Mouse (Mus musculus) cerebellum, postnatal 36 days (tissue): Measurements from ENCODE around the gene Ncapg.
"Not testable (repeated sequence)": the region's sequence is repeated elsewhere in the genome, so short reads cannot be mapped to it uniquely, and the experiment has no call there.

Experiments used
- DNase-seq, 2 experiments: peaks; one replicate each; pipeline ENCODE4 v3.0.0; 2021 to 2022; ENCODE audit warnings: mixed read lengths in 2 of 2

Ncapg gene

DNA sequence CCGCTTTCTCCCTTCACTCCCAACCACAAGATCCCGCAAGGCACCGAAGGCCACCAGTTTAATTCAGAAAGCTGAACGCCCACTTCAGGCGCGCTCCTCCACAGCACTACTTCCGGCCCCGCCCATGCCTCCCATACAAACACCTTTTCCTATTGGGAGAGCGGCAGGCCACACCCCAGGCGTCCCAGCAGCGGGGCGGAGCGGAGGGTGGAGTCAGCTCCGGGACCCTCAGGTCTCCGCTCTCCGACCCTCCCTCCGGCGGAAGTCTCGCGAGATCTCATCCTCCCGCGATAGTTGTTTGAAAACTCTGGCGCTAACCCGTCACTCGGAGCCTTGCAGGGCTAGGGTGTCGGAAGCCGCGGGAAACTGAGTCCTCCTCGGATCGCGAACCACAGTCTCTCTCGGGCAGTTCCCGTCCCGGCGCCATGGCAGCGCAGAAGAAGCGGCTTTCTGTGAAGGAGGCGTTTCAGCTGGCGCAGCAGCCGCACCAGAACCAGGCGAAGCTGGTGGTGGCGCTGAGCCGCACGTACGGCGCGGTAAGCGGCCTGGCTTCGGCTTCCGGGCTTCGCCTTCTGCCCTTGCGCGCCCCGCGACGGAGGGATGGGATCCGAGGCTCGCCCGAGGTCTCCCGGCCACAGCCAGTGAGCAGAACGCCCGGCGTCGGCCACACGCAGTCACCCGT, at the start of gene Ncapg:
Ncapg (plus strand) TSS at position 322 of the 682 bp plus-strand sequence.
- peak; percentile 99 for DNase-seq

DNA sequence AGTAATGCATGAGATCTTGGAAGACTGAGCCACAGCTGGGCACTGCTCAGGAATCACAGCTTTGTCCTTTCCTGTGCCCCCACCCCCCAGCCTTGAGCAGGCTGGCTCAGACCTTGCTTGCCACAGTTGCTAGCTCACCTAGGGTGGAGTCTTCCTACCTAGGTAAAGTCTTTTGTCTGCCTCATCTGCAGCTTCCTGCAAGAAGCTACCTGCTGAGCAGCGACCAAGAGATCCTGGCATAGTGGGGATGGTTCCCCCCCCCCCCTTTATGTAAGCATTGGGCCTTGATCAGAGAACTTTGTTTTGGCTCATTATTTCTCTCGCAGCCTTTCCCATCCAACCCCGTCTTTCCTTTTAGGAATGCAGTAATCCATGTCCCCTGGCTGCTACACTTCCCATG, 48.2 kb upstream of the Ncapg start:
- no peak for DNase-seq

DNA sequence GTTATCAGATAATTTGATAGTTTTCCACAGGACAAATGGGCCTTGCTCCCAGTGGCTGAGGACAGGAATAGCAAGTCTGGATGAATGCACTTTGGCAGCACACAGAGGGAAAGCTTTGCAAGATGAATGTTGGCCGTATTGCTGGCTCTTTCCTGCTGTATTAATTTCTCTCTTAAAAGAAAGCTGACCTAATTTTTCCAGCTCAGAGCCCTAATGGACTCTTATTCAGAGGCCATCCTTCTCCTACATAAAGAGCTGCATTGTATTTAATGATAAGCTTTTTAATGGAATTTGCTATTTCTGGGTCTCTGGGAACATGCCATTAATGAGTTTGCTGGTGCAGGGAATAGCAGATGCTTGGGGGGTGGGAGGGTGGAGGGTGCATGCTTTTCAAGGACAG, 41.9 kb upstream of the Ncapg start:
- peak; percentile 20 to 41 for DNase-seq

GRCm38 (mm10) chr5:45629470-45629869, 40.2 kb upstream of the Ncapg start:
- DNase-seq, result no peak

DNA sequence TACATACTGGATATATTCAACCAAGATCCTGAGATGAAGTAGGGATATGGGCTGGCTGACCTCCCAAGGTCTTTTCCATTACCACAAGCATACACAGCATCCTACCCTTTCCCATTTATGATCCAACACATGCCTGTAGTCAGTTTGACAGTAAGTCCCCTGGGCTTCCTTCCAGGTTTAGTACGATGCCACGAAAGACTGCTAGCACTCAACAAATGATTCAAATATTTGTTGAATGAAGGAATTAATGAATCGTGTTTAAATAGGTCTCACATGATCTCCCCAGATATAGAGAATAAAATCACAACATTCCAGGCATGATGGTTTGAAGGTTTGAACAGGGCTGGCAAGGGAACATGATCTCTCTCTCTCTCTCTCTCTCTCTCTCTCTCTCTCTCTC, 31.3 kb upstream of the Ncapg start:
- DNase-seq, result peak in 1 of 2 experiments; percentile 30

DNA sequence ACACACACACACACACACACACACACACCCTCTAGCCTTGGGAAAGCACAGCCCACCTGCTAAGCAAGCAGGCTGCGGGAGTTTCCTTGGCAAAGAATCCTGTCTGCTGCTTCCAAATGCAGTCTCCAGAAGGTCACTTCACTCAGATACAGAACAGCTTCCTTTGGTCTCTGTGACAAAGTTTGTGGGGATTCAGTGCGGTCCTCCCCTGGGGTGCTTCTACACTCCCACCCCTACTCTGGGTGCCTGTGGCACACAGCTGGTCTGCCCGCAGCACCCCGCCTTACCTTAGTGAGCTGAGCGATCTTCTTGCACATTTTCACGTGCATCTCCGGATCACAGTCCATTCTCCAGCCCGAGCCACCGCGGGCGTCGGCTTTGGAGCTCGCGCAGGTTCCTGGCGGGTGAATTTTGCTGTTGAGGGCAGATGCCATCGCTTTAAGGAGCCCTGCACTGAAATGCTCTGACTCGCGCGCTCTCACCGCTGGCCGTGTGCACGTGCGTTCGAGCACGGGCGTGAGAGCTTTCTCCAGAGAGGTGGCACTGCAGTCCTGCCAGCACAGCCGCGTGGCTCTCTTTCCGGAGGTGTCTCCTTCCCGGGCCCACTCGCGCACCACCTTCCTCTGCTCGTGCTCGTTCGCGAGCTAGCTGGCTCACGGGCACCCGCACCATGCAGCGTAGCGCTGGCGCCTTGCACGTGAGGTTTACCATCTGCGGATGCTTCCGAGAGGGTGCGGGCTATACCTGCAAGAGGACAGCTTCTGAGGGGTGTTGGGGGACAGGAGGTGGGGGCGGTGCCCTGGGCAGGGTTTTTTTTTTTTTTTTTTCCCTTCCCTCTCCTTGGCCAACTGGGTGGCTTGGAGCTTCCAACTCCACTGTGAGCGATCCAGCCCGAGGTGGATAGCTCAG, 30.7 kb upstream of the Ncapg start, which contains the start of gene Fam184b:
Fam184b (minus strand) TSS at position 809 of the 909 bp plus-strand sequence.
- DNase-seq, result peak; percentile 74 to 78

DNA sequence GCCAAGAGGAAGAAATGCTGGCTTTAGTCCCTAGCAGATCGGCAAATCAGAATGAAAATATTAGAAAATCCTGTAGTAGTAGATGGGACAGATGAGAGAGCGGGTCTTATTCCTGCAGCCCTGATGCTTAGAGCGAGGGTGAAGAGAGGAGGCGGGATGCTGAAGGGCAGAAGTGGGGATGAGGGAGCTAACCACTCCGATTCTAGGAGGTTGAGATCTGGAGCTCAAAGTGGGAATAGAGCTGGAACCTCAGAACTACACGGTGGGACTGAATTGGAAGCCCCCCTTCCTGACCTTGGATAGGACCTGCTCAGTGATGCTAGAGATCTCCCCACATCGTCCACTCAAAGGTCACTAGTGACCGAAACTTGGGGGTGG, 30.0 kb upstream of the Ncapg start:
- DNase-seq, result peak in 1 of 2 experiments; percentile 34

DNA sequence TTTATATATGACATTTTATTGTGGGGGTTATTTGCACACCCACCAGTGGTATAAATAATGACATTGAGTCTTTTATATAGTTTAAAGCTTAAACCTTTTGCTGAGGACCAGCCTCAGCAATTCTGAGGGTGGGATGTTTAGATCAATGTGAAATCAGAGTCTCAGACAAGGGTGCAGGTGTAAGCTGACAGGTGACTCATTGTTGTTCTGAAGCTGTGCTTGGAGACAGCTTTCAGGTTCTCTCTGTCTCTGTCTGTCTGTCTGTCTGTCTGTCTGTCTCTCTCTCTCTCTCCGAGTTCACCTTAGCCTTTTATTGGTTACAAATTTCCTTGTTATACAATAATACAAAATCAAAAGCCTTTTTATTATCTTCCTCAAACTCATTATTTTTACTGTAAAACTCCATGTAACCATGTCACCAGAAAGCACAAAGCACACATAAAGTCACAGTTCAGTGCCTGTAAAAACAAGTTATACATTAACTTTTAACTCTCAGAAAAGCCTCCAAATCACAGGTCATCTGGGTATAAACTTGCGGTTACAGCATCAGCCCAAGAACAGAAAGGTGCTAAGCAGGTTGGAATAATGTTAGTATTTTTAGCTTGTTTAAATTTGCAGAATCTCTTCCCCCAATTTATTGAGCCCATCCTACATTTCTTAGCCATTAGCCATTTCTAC, 18.6 kb upstream of the Ncapg start:
- DNase-seq, result no peak

DNA sequence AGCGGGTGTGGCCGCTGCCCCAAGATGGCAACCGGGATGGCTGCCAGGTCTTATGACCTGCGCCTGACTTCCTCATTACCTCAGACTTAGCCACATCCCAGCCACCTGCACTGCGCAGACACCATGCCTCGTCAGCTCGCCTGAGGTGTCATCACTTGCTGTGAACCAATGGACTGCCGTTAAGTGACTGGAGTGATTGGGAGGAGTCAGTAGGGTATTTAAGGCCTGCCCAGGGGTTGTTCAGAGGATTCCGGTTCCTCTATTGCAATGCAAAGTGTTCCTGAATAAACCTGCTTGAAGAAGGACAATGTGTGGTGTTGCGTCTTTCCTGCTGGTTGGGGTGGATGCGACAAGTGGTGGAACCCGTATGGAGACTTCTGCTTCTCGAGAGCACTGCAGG, 11.3 kb upstream of the Ncapg start:
- not testable (repeated sequence) for DNase-seq

GRCm38 (mm10) chr5:45668324-45668723, 1.4 kb upstream of the Ncapg start:
- DNase-seq, result no peak

DNA sequence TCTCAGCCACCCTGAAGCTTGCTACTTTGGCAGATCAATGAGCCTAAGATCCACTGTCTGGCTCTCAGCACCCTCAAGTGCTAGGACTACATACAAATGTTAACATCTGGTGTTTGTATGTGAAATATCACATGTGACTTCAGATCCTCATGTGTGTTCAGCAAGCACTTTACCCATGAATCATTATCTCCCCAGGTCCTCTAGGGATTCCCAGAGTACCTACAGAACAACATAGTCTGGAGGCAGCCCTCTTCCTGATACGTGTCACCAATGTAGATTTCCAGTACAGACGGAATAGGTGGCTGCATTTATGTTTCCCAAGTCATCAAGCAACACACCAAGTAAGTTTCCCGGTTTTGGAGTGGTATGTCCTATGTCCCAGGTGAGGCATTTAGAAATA, 888 bp upstream of the Ncapg start:
- no peak for DNase-seq

GRCm38 (mm10) chr5:45669234-45669597, 503 bp upstream of the Ncapg start:
- DNase-seq, result no peak

DNA sequence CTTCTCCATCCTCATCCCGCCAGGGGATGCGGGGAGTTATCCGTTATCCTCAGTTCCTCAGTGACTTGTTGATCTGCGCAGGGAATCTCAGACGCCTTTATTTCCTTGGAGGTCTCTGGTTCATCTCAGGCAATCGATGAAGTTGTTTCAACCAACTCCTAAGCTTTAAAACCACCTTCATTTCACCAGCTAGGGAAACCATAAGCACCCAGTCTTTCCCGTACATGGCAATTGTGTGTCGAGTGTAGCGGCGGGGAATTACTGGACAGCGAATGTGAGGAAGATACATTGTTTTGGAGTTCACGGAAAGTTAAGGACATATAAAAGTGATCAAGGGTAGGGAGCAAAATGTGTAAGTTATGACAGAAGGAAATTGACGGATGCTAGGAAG, 556 bp downstream of the Ncapg start:
- no peak for DNase-seq

DNA sequence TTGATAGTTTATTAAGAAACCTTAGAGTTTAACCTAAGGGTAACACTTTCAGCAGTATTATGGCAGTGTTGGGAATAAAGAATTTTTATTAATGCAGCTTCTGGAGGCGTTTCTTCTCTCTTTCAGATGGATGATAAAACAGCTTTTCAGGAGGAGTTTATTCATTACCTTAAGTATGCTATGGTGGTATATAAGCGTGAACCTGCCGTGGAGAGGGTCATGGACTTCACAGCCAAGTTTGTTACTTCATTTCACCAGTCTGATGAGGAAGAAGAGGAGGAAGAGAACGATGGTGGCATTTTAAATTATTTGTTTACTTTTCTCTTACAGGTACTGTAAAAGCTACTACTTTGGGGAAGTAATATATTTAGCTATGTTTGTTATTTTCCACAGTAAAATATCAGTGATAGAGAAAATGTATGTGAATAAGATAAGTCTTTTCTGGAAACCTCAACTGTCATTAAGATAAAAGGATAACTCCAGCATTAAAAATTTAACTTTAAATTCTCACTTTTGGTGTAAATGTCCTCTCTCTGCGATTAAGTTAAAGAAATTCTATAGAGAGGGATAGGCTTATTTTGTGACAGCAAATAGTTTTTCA, 1.3 kb downstream of the Ncapg start:
- DNase-seq, result no peak

DNA sequence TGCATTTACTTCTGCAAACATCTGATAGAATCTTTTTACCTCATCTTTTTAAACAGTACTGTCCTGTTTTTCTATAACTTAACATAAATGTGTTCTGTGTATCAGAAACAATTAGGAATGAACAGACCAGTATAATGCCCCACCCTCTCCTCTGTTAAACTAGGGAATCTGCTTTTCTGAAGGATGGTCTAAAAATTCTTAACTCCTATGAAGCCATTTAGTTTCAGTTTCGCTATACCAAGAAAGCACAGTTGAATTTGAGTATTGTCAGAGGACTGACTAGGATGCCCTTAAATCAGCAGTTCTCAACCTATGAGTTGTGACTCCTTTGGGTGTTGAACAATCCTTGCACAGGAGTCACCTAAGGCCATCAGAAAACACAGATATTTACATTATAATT, 5.3 kb downstream of the Ncapg start:
- no peak for DNase-seq

DNA sequence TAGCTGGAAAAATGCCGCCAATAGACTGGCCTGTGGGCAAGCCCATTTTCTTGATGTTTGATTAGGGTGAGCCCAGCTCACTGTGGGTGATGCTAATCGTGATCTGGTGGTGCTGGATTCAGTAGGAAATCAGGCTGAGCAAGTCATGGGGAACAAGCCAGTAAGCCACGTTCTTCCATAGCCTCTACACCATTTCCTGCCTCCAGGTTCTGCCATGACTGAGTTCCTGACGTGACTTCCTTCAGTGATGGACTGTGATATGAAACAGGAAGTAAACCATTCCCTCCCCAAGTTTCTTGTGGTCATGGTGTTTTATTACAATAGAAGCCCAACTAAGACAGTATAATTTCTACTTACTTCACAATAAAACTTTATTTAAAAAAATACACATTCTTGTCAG, 7.9 kb downstream of the Ncapg start:
- no peak for DNase-seq

GRCm38 (mm10) chr5:45679955-45680354, 10.2 kb downstream of the Ncapg start:
- no peak for DNase-seq

GRCm38 (mm10) chr5:45683388-45683787, 13.7 kb downstream of the Ncapg start:
- DNase-seq, result no peak

DNA sequence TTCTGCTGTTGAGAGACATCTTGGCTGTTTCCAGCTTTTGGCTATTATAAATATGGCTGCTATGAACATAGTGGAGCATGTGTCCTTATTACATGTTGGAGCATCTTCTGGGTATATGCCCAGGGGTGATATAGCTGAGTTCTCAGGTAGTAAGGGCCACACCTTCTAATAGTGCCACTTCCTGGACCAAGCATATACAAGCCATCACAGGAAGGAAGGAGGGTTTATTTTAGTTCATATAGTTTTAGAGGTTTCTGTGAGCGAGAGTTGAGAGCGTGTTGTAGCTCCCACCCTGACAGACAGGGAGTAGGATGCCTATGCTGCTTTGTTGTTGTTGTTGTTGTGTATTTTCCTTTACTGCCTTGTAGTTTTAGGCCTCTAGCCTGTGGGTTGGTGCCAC, 15.5 kb downstream of the Ncapg start:
- DNase-seq, result no peak

DNA sequence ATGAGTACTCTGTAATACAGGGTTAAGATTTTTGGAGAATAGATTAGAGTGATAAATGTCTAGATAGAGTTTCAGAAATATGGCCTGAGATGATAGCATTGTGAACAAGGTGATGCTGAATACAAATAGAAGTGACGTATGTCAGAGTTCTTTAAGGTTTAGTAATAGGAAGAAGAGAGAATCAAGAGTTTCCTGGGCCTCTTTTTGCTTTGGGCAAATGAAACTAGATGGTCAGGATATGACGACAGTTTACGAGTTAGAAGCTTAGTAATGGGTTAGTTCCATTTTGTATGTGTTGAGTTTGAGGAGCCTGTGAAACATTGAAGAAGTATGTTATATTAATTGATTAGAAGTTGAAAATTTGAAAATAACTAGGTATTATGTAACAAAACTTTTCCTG, 16.5 kb downstream of the Ncapg start:
- DNase-seq, result no peak

GRCm38 (mm10) chr5:45689152-45689551, 19.4 kb downstream of the Ncapg start:
- no peak for DNase-seq

DNA sequence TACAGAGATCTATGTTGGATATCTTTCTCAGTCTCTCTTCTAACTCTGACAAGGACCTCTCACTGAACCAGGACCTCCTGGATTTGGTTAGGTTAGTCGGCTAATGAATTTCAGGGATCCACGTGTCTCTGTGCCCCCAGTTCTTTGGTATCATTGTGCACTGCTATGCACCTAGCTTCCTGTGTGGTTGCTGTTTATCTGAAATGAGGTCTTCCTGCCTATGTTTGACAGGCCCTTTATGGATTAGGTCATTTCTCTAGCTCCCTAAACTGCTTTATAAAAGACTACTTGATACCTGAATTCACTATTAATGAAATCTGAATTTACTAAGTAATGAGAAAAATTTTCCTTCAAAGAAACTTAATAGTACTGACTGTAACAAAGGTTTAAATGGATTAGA, 21.1 kb downstream of the Ncapg start:
- DNase-seq, result no peak

- DNase-seq, result no peak
Observed at GRCm38 (mm10) chr5:45691678-45692077, 22.0 kb downstream of the Ncapg start.
